Mouse (Mus musculus): ENCODE measurements around the gene Mrpl34. TPM values are rescaled to one million over a fixed set of nuclear protein-coding genes. Genes with fewer than 3 reads are reported as not detected.

Mrpl34 gene
- polyA plus RNA-seq, 1 experiment from 2014 or later: 237 TPM

GRCm38 (mm10) chr8:71498816-71499690 is 34.3 kb downstream of the Mrpl34 start:
- Histone ChIP-seq H3K27ac (replicated peaks) (no peak overlapping the region), H3K27me3 (no peaks in the 10 kb centered on the region), H3K4me2 (no peak overlapping the region), H3K4me1 (replicated peaks) (peaks cover 31% of the 10 kb centered on the region), H3K4me3 (no peak overlapping the region), H3K36me3 (peaks cover 2% of the 10 kb centered on the region; the same call in 1 of the 2 replicates), H3K9ac (no peak overlapping the region), H3K9me3 (no peaks in the 10 kb centered on the region)
- 37% methylated on average over 16 of the region's 16 CpGs for WGBS
- ATAC-seq (ENCODE audit: low read depth): no peak

GRCm38 (mm10) chr8:71504349-71504748 is 39.6 kb downstream of the Mrpl34 start:
- H3K4me2 ChIP-seq: no peak overlapping the region
- peaks cover 14% of the 10 kb centered on the region for H3K4me1 ChIP-seq (replicated peaks)
- H3K9me3 ChIP-seq: no peaks in the 10 kb centered on the region
- no peaks in the 10 kb centered on the region for H3K36me3 ChIP-seq
- H3K9ac ChIP-seq: no peak overlapping the region
- no peak for ATAC-seq (ENCODE audit: low read depth)
- H3K4me3 ChIP-seq: no peak overlapping the region
- 90% methylated on average over 4 of the region's 4 CpGs for WGBS
- peaks cover 44% of the 10 kb centered on the region for H3K27me3 ChIP-seq
- H3K27ac ChIP-seq (replicated peaks): no peak overlapping the region

GRCm38 (mm10) chr8:71505326-71505725 is 40.6 kb downstream of the Mrpl34 start:
- H3K27me3 ChIP-seq: peaks cover 54% of the 10 kb centered on the region

GRCm38 (mm10) chr8:71505979-71506378 is 41.2 kb downstream of the Mrpl34 start:
- Histone ChIP-seq H3K9me3 (no peaks in the 10 kb centered on the region), H3K27ac (replicated peaks) (no peak overlapping the region), H3K9ac (no peak overlapping the region), H3K4me3 (no peak overlapping the region), H3K4me1 (replicated peaks) (peaks cover 13% of the 10 kb centered on the region), H3K4me2 (no peak overlapping the region), H3K27me3 (peaks cover 60% of the 10 kb centered on the region), H3K36me3 (no peaks in the 10 kb centered on the region)
- WGBS: 91% methylated on average over 4 of the region's 4 CpGs
- no peak for ATAC-seq (ENCODE audit: low read depth)

More at GRCm38 (mm10) chr8:71505326-71505725, 40.6 kb downstream of the Mrpl34 start:
- Histone ChIP-seq H3K9me3 (no peaks in the 10 kb centered on the region), H3K4me1 (replicated peaks) (peaks cover 13% of the 10 kb centered on the region), H3K4me2 (no peak overlapping the region), H3K27ac (replicated peaks) (no peak overlapping the region), H3K36me3 (no peaks in the 10 kb centered on the region), H3K9ac (no peak overlapping the region), H3K4me3 (no peak overlapping the region)
- 95% methylated on average over 4 of the region's 4 CpGs for WGBS
- no peak for ATAC-seq (ENCODE audit: low read depth)

GRCm38 (mm10) chr8:71507589-71508104 is 42.9 kb downstream of the Mrpl34 start:
- Histone ChIP-seq H3K4me1 (replicated peaks) (peaks cover 13% of the 10 kb centered on the region), H3K9ac (peak overlapping the region; percentile 62), H3K27ac (replicated peaks) (no peak overlapping the region), H3K9me3 (no peaks in the 10 kb centered on the region), H3K36me3 (no peaks in the 10 kb centered on the region), H3K4me3 (peak overlapping the region; percentile 37), H3K27me3 (peaks cover 69% of the 10 kb centered on the region), H3K4me2 (peak overlapping the region; percentile 64)
- under 1% methylated on average over 52 of the region's 61 CpGs for WGBS
- ATAC-seq (ENCODE audit: low read depth): peak; percentile 78

- Histone ChIP-seq H3K27ac (replicated peaks) (no peak overlapping the region), H3K27me3 (peaks cover 69% of the 10 kb centered on the region), H3K9me3 (no peaks in the 10 kb centered on the region), H3K4me3 (no peak overlapping the region), H3K4me2 (no peak overlapping the region), H3K9ac (no peak overlapping the region), H3K4me1 (replicated peaks) (peaks cover 13% of the 10 kb centered on the region), H3K36me3 (no peaks in the 10 kb centered on the region)
- no peak for ATAC-seq (ENCODE audit: low read depth)
- WGBS: 55% methylated on average over 2 of the region's 2 CpGs
Measured at GRCm38 (mm10) chr8:71509316-71509715, 44.6 kb downstream of the Mrpl34 start.

- Histone ChIP-seq H3K4me2 (no peak within 1 kb of the TSS), H3K27ac (replicated peaks) (no peak within 1 kb of the TSS), H3K4me3 (no peak within 1 kb of the TSS), H3K9me3 (no peaks in the 10 kb centered on the region), H3K27me3 (peaks cover 51% of the 10 kb centered on the region), H3K9ac (0 out of 2 replicates have a peak within 1 kb of the TSS, but pooled peaks have one; percentile 22), H3K36me3 (no peaks in the 10 kb centered on the region), H3K4me1 (replicated peaks) (peaks cover 15% of the 10 kb centered on the region)
- WGBS: 62% methylated on average over 14 of the region's 14 CpGs
- ATAC-seq (ENCODE audit: low read depth): no peak
Measured at GRCm38 (mm10) chr8:71511644-71512043, 46.9 kb downstream of the Mrpl34 start, which contains the start of gene Plvap. Gene Plvap, minus strand, starts transcription at chr8:71511752.

GRCm38 (mm10) chr8:71513018-71513754 is 48.4 kb downstream of the Mrpl34 start:
- no peak overlapping the region for H3K27ac ChIP-seq (replicated peaks)
- no peak for ATAC-seq (ENCODE audit: low read depth)
- H3K36me3 ChIP-seq: no peaks in the 10 kb centered on the region
- H3K4me1 ChIP-seq (replicated peaks): peaks cover 12% of the 10 kb centered on the region
- 70% methylated on average over 14 of the region's 15 CpGs for WGBS
- peaks cover 36% of the 10 kb centered on the region for H3K27me3 ChIP-seq
- no peak overlapping the region for H3K4me3 ChIP-seq
- no peaks in the 10 kb centered on the region for H3K9me3 ChIP-seq
- H3K4me2 ChIP-seq: no peak overlapping the region
- H3K9ac ChIP-seq: no peak overlapping the region

GRCm38 (mm10) chr8:71515043-71515442 is 50.3 kb downstream of the Mrpl34 start:
- H3K27ac ChIP-seq (replicated peaks): no peak overlapping the region
- H3K4me3 ChIP-seq: no peak overlapping the region
- no peak overlapping the region for H3K9ac ChIP-seq
- H3K4me2 ChIP-seq: no peak overlapping the region
- H3K9me3 ChIP-seq: no peaks in the 10 kb centered on the region
- H3K4me1 ChIP-seq (replicated peaks): peaks cover 11% of the 10 kb centered on the region
- H3K36me3 ChIP-seq: no peaks in the 10 kb centered on the region
- no peak for ATAC-seq (ENCODE audit: low read depth)
- H3K27me3 ChIP-seq: peaks cover 19% of the 10 kb centered on the region
- 73% methylated on average over 5 of the region's 5 CpGs for WGBS

Other genes starting within 250 kb of the Mrpl34 start
- gene Myo9b, start 192.2 kb upstream of the Mrpl34 start, polyA plus RNA-seq (2015; fragmentation: Nextera tagmentation; extraction: Ambion mirVana): 17.9 and 18.6 TPM in 2 replicates
- 51.9 and 64.3 TPM in 2 replicates for gene Haus8, start 192.0 kb upstream of the Mrpl34 start, polyA plus RNA-seq (2015; fragmentation: Nextera tagmentation; extraction: Ambion mirVana)
- 109 and 111 TPM in 2 replicates for gene Use1, start 98.1 kb upstream of the Mrpl34 start, polyA plus RNA-seq (2015; fragmentation: Nextera tagmentation; extraction: Ambion mirVana)
- 4.3 and 6.0 TPM in 2 replicates for gene Ocel1, start 93.7 kb upstream of the Mrpl34 start, polyA plus RNA-seq (2015; fragmentation: Nextera tagmentation; extraction: Ambion mirVana)
- gene Nr2f6, start 83.0 kb upstream of the Mrpl34 start, polyA plus RNA-seq (2015; fragmentation: Nextera tagmentation; extraction: Ambion mirVana): 27.9 and 30.3 TPM in 2 replicates
- gene Ushbp1, start 69.2 kb upstream of the Mrpl34 start, polyA plus RNA-seq (2015; fragmentation: Nextera tagmentation; extraction: Ambion mirVana): 6.1 and 7.3 TPM in 2 replicates
- 96.0 and 96.6 TPM in 2 replicates for gene Babam1, start 68.1 kb upstream of the Mrpl34 start, polyA plus RNA-seq (2015; fragmentation: Nextera tagmentation; extraction: Ambion mirVana)
- gene Ankle1, start 58.9 kb upstream of the Mrpl34 start, polyA plus RNA-seq (2015; fragmentation: Nextera tagmentation; extraction: Ambion mirVana): 8.2 and 8.4 TPM in 2 replicates
- gene Abhd8, start 1.3 kb upstream of the Mrpl34 start, polyA plus RNA-seq (2015; fragmentation: Nextera tagmentation; extraction: Ambion mirVana): 127 and 145 TPM in 2 replicates
- gene Dda1, start 4.2 kb downstream of the Mrpl34 start, polyA plus RNA-seq (2015; fragmentation: Nextera tagmentation; extraction: Ambion mirVana): 217 and 231 TPM in 2 replicates
- gene Ano8, start 21.0 kb downstream of the Mrpl34 start, polyA plus RNA-seq (2015; fragmentation: Nextera tagmentation; extraction: Ambion mirVana): 6.1 and 7.8 TPM in 2 replicates
- gene Gtpbp3, start 23.1 kb downstream of the Mrpl34 start, polyA plus RNA-seq (2015; fragmentation: Nextera tagmentation; extraction: Ambion mirVana): 12.0 and 15.5 TPM in 2 replicates
- gene Plvap, start 46.8 kb downstream of the Mrpl34 start, polyA plus RNA-seq (2015; fragmentation: Nextera tagmentation; extraction: Ambion mirVana): 20.8 and 22.2 TPM in 2 replicates
- 0.17 and 0.24 TPM in 2 replicates for gene Ccdc194, start 60.8 kb downstream of the Mrpl34 start, polyA plus RNA-seq (2015; fragmentation: Nextera tagmentation; extraction: Ambion mirVana)
- 16.0 and 23.4 TPM in 2 replicates for gene Bst2, start 72.5 kb downstream of the Mrpl34 start, polyA plus RNA-seq (2015; fragmentation: Nextera tagmentation; extraction: Ambion mirVana)
- gene Mvb12a, start 78.0 kb downstream of the Mrpl34 start, polyA plus RNA-seq (2015; fragmentation: Nextera tagmentation; extraction: Ambion mirVana): 56.2 and 60.7 TPM in 2 replicates
- gene Tmem221, start 93.9 kb downstream of the Mrpl34 start, polyA plus RNA-seq (2015; fragmentation: Nextera tagmentation; extraction: Ambion mirVana): 0.25 TPM in 1 of 2 replicates, not detected in the other
- gene Nxnl1, start 101.6 kb downstream of the Mrpl34 start, polyA plus RNA-seq (2015; fragmentation: Nextera tagmentation; extraction: Ambion mirVana): not detected in 2 replicates
- gene Slc27a1, start 103.9 kb downstream of the Mrpl34 start, polyA plus RNA-seq (2015; fragmentation: Nextera tagmentation; extraction: Ambion mirVana): 81.7 and 82.0 TPM in 2 replicates
- gene Pgls, start 127.2 kb downstream of the Mrpl34 start, polyA plus RNA-seq (2015; fragmentation: Nextera tagmentation; extraction: Ambion mirVana): 191 and 213 TPM in 2 replicates
- 7.8 and 8.5 TPM in 2 replicates for gene Fam129c, start 132.7 kb downstream of the Mrpl34 start, polyA plus RNA-seq (2015; fragmentation: Nextera tagmentation; extraction: Ambion mirVana)
- 66.8 and 67.2 TPM in 2 replicates for gene Colgalt1, start 146.0 kb downstream of the Mrpl34 start, polyA plus RNA-seq (2015; fragmentation: Nextera tagmentation; extraction: Ambion mirVana)
- 16.6 and 17.7 TPM in 2 replicates for gene Unc13a, start 206.8 kb downstream of the Mrpl34 start, polyA plus RNA-seq (2015; fragmentation: Nextera tagmentation; extraction: Ambion mirVana)
- 3.9 and 4.0 TPM in 2 replicates for gene Jak3, start 211.3 kb downstream of the Mrpl34 start, polyA plus RNA-seq (2015; fragmentation: Nextera tagmentation; extraction: Ambion mirVana)
- gene Insl3, start 224.3 kb downstream of the Mrpl34 start, polyA plus RNA-seq (2015; fragmentation: Nextera tagmentation; extraction: Ambion mirVana): 0.46 and 1.0 TPM in 2 replicates
- 0.42 and 0.59 TPM in 2 replicates for gene B3gnt3, start 236.8 kb downstream of the Mrpl34 start, polyA plus RNA-seq (2015; fragmentation: Nextera tagmentation; extraction: Ambion mirVana)